Mouse (Mus musculus) central nervous system, embryonic 11.5 days (tissue): ENCODE results near the gene Nmi. TPM values are rescaled to one million over a fixed set of nuclear protein-coding genes. Genes with fewer than 3 reads are reported as not detected.

Source experiments
- polyA plus RNA-seq: library from polyadenylated mRNA; depleted of rRNA; stranded (reverse); fragments of >200 nt; gene quantifications from 2 replicates; pipeline ENCODE4 v1.2.3, GENCODE M21; 2012; rRNA removed

The Nmi gene
- polyA plus RNA-seq: 6.5 and 6.8 TPM in 2 replicates

GRCm38 (mm10) chr2:51973410-51973968 is at the start of gene Nmi:
Gene Nmi, minus strand, starts transcription at chr2:51973494.

GRCm38 (mm10) chr2:51934574-51935334 is 38.5 kb downstream of the Nmi start, which contains the start of gene Rbm43:
Gene Rbm43, minus strand, starts transcription at chr2:51935163.

Other genes with a start within 250 kb of the Nmi start
- 6.7 TPM in 2 replicates for gene Rbm43, start 38.3 kb downstream of the Nmi start, polyA plus RNA-seq
- 6.1 and 14.3 TPM in 2 replicates for gene Tnfaip6, start 64.5 kb upstream of the Nmi start, polyA plus RNA-seq
- gene Rif1, start 99.3 kb upstream of the Nmi start, polyA plus RNA-seq: 32.8 and 39.2 TPM in 2 replicates